Mouse (Mus musculus): ENCODE data around the gene Tubb2b. TPM values are rescaled to one million over a fixed set of nuclear protein-coding genes. Genes with fewer than 3 reads are reported as not detected.

Tubb2b gene
- polyA plus RNA-seq (2014; fragmentation: Illumina TruSeq; extraction: RNeasy Lipid Tissue Mini Kit (QIAGEN cat#74804); ENCODE audit: low read depth, low replicate concordance), result 0.41 TPM

DNA sequence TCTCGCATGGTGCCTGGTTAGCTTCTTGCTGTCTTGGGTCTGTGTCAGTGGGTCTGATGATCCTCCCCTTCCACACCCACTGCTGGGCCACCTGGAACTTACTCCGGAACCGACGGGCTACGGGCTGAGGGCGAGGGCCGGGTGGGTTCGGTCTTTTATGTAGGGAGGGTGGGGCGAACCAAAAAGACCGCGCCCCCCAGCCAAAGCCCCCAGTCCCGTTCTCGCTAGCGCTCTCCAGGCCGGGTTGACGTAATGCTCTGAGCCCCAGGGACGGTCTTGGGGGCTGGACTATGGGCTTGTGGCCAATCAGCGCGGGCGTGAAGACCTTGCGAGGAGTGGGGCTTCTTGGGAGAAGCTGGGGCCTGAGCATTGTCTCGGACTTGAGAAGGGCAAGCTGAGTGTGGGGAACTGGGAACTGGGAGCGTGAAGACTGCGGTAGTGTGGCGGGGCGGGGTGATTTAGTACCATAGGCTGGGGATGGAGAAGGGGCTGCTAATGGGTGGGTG lies at the start of gene Tubb2b:
Tubb2b (minus strand) TSS at position 241 of the 506 bp plus-strand sequence.

DNA sequence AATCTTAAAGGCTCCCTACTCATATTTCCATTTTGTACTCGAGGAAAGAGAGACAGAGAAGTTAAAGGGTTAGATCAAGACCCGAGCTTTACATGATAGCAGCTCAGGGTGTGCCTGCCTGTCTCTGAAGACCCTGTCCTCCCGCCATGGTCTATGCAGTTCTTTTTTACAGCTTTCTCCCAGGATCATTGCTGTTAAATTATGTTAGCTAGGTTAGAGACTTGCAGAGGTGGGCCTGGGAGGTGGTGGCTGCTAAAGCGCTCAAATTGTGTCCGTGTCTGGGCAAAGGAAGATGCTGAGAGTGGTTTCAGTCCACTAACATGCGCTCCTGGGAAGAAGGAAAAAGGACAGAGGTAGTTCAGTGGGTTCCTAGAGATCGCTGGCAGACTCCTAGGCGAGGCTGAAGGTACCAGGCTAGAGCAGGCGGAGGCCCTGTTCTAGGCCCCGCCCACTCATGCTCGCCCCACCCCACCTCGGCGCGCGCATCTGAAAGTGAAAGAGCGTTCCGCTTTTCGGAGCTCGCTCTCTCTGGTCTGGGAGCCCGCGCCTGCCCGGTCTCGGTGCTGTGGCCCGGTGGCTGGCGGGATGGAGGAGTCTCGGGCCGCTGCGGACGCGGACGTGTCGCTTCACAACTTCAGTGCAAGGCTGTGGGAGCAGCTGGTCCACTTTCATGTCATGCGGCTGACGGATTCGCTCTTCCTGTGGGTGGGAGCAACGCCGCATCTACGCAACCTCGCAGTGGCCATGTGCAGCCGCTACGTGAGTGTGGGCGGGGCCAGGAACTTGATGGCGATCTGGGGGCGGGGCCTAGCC lies 32.4 kb upstream of the Tubb2b start, which contains the start of gene Psmg4:
Psmg4 (plus strand) TSS at position 474 of the 813 bp plus-strand sequence.

GRCm38 (mm10) chr13:34077492-34078271 lies 52.6 kb downstream of the Tubb2b start, which contains the start of gene Tubb2a:
Tubb2a (minus strand) TSS chr13:34078007.

Other genes with a start within 250 kb of the Tubb2b start
- 2.2 TPM for gene Serpinb6c, start 224.8 kb downstream of the Tubb2b start, polyA plus RNA-seq (2014; fragmentation: Illumina TruSeq; extraction: RNeasy Lipid Tissue Mini Kit (QIAGEN cat#74804); ENCODE audit: low read depth, low replicate concordance)
- gene Nqo2, start 165.8 kb downstream of the Tubb2b start, polyA plus RNA-seq (2014; fragmentation: Illumina TruSeq; extraction: RNeasy Lipid Tissue Mini Kit (QIAGEN cat#74804); ENCODE audit: low read depth, low replicate concordance), result 144 TPM
- 42.6 TPM for gene Ripk1, start 128.1 kb downstream of the Tubb2b start, polyA plus RNA-seq (2014; fragmentation: Illumina TruSeq; extraction: RNeasy Lipid Tissue Mini Kit (QIAGEN cat#74804); ENCODE audit: low read depth, low replicate concordance)
- gene Serpinb6a, start 127.7 kb downstream of the Tubb2b start, polyA plus RNA-seq (2014; fragmentation: Illumina TruSeq; extraction: RNeasy Lipid Tissue Mini Kit (QIAGEN cat#74804); ENCODE audit: low read depth, low replicate concordance), result 1,287 TPM
- gene Bphl, start 92.9 kb downstream of the Tubb2b start, polyA plus RNA-seq (2014; fragmentation: Illumina TruSeq; extraction: RNeasy Lipid Tissue Mini Kit (QIAGEN cat#74804); ENCODE audit: low read depth, low replicate concordance), result 65.2 TPM
- gene Tubb2a, start 52.5 kb downstream of the Tubb2b start, polyA plus RNA-seq (2014; fragmentation: Illumina TruSeq; extraction: RNeasy Lipid Tissue Mini Kit (QIAGEN cat#74804); ENCODE audit: low read depth, low replicate concordance), result 5.9 TPM
- 4.3 TPM for gene Psmg4, start 32.5 kb upstream of the Tubb2b start, polyA plus RNA-seq (2014; fragmentation: Illumina TruSeq; extraction: RNeasy Lipid Tissue Mini Kit (QIAGEN cat#74804); ENCODE audit: low read depth, low replicate concordance)
- gene Slc22a23, start 214.7 kb upstream of the Tubb2b start, polyA plus RNA-seq (2014; fragmentation: Illumina TruSeq; extraction: RNeasy Lipid Tissue Mini Kit (QIAGEN cat#74804); ENCODE audit: low read depth, low replicate concordance), result 3.0 TPM